Mouse (Mus musculus) layer of hippocampus, postnatal 10 days (tissue): ENCODE data around the gene Hmgcll1. TPM values are rescaled to one million over a fixed set of nuclear protein-coding genes. Genes with fewer than 3 reads are reported as not detected.
A peak's percentile ranks its signal among the peaks of the same experiment; 100 is the strongest.

Source experiments
- DNase-seq, 2 experiments: peaks; one replicate each; pipeline ENCODE4 v3.0.0; 2021; ENCODE audit warnings: low spot score in 2 of 2
- long read RNA-seq: library from polyadenylated mRNA; stranded (forward); transcript quantifications from one replicate; pipeline ENCODE4 v2.0.0, GENCODE M21; 2023
- total RNA-seq, 2 experiments: library from RNA; stranded (reverse); gene quantifications; 2 replicates each; pipeline ENCODE4 v1.2.3; 2021

The Hmgcll1 gene
- 10 to 100 TPM; 15.3 to 16.9 TPM for total RNA-seq
- long read RNA-seq, partial matches to known transcripts: 0 of 4 reads
- long read RNA-seq, other reads (novel, unspliced or antisense): 2 of 4 reads

- DNase-seq: peak; percentile 62 to 66
These were observed at the start of gene Hmgcll1 for GRCm38 (mm10) chr9:76014631-76015531. Gene Hmgcll1 (plus strand): TSS chr9:76014855.

DNA sequence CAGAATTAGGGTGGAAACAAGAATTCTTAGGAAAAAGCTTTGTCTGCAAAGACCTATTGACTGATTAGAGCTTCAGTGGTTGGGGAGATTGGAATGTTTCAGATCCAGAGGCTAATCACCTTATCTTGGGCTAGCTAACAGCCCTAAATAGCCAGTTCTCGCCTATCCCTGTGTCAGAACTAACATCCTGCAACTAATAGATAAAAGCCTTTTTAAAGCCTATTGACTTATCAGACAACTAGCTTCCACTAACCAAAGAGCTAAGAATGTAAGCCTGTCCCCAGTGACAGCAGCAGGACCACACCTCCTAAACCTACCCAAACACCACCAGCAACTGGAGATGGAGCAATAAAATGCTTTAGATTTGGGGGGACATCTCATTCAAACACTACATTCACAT is 34.6 kb upstream of the Hmgcll1 start:
- DNase-seq: no peak

GRCm38 (mm10) chr9:75981139-75981538 is 33.5 kb upstream of the Hmgcll1 start:
- DNase-seq: no peak

GRCm38 (mm10) chr9:75989491-75989890 is 25.2 kb upstream of the Hmgcll1 start:
- DNase-seq: no peak

DNA sequence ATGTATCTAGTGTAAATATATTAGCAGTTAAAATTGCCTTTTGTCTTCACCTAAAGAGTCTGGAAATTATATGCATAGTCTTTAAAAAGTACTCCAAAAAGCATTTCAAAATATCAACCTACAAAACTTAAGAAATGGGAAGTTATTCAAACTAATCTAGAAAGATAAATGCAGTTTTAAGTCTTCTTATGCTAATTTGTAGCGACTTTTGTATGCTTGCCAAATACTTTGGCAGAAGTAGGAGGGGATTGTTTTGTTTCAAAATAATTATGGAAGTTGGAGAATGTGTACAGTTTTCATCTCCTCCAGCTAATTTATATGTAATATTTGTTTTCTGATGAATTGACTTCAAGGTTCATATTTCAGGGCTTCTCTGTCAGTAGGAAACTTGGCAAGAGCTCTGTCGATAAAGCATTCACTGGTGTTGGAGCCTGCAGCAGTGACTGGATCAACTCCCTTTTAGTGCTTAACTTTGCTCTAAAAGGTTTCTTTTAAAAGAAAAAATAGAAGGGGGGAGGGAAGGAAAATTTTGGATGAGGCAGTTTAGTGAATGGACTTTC is 15.8 kb upstream of the Hmgcll1 start:
- no peak for DNase-seq

DNA sequence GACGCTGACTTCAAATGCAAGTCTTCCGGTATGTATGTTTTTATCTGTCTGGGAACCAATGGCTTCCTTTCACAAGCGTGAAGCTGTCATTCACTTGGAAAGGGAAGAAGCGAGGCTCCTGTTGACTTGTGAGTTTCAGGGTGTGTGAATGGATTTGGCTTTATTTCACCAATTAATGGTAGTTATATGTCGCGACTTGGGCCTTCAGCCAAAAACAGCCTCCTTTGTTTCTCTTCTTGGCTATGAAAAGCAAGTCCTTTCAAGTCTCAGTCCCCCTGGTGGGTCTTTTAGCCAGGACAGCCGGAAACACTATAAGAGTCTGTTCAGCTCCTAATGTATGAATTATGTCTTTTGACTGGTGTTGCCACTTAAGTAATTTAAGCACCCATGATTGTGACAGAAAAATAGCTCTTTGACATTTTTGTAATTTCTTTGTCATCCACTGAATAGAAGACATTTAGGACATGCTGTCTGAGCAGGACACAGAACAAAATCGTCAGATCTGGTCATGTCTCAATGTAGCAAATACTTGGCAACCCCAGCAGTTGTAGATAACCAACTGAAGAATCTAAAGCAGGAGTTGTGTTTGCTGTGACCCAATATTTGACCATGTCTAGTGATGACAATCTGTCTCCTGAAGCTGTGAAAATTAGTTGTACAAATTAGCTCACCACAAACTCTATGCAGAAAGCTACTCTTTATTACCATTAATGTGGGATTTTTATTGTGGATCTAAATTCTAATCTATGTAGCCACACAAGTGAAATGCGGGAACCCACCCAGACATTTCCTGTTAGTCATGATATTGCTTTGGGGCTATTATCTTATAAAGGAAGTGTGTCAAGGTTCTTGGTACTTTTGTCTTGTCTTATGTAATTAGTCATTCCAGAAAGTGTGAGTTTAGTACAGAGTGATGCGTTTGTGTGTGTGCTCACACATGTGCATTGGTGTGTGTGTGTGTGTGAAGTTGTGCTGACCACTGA is 13.5 kb upstream of the Hmgcll1 start:
- no peak for DNase-seq

- no peak for DNase-seq
These were observed 11.6 kb upstream of the Hmgcll1 start for GRCm38 (mm10) chr9:76003066-76003465.

DNA sequence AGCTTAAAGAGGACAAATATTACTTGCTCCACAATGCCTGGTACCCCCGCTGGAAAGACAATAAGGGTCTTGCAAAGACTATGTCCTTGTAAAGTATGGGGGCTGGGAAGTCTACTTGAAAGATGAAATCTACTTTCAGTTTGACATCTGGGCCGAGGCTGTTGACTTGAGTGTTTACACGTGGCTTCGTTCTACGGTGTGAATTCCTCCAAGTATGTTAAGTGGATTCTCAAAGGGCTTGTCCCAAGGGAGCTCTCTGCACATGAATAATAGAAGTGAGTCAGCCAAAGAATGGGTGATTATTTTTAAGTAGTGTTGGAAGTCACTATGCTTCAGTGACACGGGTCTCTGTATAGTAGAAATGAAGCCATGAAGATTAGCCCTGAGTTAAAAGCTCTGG is 11.0 kb upstream of the Hmgcll1 start:
- DNase-seq: no peak

- DNase-seq: no peak
These were observed 7.2 kb upstream of the Hmgcll1 start for GRCm38 (mm10) chr9:76007342-76007970.

DNA sequence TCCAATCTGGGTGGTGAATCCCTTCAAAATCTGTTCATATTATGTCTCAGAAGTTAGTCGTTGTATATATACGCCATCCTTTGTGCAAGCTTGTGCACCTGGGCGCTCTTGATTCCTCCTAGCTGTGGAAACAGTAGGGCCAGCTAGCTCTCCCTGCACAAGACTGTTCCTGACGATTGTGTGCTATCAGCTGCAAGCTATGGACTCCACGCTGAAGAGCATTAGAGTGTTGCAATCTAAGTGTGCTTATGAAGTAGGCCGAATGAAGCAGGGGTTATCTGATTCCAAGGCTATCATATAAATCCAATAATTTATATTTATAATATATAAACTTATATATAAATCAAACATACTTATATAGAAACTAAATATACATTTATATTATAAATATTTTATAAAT is 866 bp upstream of the Hmgcll1 start:
- DNase-seq: no peak

DNA sequence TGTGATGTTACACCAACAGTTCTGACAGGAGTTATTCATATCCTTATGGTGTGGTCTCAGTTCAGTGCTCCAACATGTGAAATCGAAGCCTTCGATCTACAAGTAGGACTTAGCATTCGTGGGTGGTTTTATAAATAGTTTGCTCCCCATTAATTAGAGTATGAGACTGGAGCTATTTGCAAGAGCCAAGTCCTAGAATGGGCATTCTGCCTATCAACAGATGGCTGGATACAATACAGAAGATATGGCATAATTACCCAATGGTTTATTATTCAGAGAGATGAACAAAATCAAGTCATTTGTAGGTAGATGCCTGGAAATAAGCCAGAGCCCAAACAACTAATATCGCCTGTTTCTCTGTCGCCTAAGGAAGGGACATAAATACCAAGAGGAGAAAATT is 1.3 kb downstream of the Hmgcll1 start:
- peak in 1 of 2 experiments; percentile 19 for DNase-seq

- DNase-seq: no peak
These were observed 1.9 kb downstream of the Hmgcll1 start for GRCm38 (mm10) chr9:76016506-76016905.

- DNase-seq: no peak
These were observed 8.9 kb downstream of the Hmgcll1 start for GRCm38 (mm10) chr9:76023551-76023973.

GRCm38 (mm10) chr9:76024277-76025246 is 9.9 kb downstream of the Hmgcll1 start:
- DNase-seq: no peak

DNA sequence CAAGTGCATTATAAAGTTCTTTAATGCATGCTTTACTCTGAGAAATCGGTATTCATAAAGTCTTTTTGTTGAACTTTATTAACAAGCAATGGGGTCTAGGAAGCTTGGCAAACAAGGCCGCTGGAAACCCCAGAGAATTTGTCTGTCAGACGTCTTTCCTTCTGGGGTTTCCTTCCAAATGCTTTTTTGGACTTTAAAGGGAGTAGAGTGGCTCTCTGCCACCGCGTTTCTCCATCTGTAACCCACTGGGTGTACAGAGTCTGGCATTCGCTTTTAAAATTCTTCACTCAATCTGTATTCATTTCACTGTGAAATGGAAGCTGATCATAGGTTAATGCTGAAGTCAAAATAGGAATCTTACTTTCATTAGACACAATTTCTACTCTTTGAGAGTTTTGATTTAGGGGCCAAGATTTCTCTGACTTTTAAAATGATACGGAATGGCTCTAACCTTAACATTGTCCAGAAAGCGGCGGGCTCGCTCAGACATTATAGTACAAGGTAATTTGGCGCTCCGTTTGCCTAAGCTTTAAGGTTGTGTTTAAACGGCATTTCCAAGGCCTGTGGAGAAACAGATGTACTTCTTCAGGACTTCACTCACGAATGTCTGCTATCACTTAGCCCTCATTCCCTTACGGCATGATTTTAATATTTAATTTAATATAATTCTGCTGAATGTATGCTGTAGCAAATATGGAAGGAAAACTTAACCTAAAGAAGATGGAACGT is 15.0 kb downstream of the Hmgcll1 start:
- peak in 1 of 2 experiments; percentile 48 for DNase-seq

DNA sequence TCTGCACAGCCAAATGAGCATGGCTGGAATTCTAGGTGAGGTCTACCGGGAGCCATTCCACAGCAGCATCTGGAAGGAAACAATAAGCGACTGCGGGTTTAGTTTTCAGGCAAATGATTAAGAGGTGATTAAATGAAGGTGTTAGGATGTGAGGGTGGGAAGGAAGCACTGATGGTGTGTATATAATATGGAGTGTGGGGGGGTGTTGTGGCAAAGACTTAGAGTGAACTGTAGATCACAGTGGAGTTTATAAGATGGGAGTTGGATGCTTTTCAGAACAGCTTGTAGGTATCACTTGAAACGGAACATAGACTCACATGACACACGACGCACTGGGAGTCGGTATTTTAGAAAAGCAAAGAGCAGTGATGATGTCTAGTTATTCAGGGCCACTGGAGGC is 20.4 kb downstream of the Hmgcll1 start:
- DNase-seq: no peak

GRCm38 (mm10) chr9:76038327-76039103 is 23.9 kb downstream of the Hmgcll1 start:
- DNase-seq: no peak

DNA sequence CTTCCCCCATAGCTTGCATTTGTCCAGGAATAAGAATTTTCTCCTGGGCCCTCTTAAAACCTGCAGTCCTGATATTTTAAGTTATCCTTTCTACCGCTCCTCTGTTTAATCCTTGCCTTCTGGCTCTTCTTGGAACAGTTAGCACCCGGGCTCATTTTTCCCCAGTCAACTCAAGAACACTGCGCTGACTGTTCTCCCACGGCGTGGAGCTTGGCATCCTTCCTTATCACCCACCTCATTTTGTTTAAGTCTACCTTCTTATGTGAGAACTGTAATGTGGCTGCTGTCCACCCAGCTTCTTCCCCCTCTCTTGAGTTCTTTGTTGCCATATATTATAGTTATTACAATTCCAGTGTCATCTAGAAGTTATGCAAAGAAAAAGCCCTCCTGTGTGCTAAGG is 25.1 kb downstream of the Hmgcll1 start:
- DNase-seq: no peak
